Mouse (Mus musculus) lung, adult 2 months (tissue): ENCODE data around the gene Lmbrd1. TPM values are rescaled to one million over a fixed set of nuclear protein-coding genes. Genes with fewer than 3 reads are reported as not detected.

Experiments
- DNase-seq: peaks from one replicate; pipeline ENCODE4 v3.0.0; 2022
- H3K4me1 ChIP-seq: fragments of 200-500 bp; 2 replicates; pipeline ENCODE4 v1.6.1; 2011; ENCODE audit warnings: low read length; ENCODE audit not compliant: control insufficient read depth, insufficient read depth
- H3K4me3 ChIP-seq: fragments of 200-500 bp; replicated peaks from 2 replicates; pipeline ENCODE3; 2011; ENCODE audit warnings: low read depth, mild to moderate bottlenecking, control low read depth, low read length; ENCODE audit errors: extremely low read depth
- CTCF ChIP-seq: fragments of 200-500 bp; IDR thresholded peaks from 2 replicates; pipeline ENCODE4 v1.5.1; 2011; ENCODE audit warnings: mild to moderate bottlenecking, low read length, control low read depth; ENCODE audit not compliant: insufficient read depth
- POLR2A ChIP-seq: fragments of 200-500 bp; IDR thresholded peaks from 2 replicates; pipeline ENCODE4 v1.6.1; 2011; ENCODE audit warnings: low read depth, mild to moderate bottlenecking, control low read depth, low read length, borderline replicate concordance; ENCODE audit errors: extremely low read depth
- WGBS: fragments of 180-500 bp; shearing (Covaris S2); methylation state at CpG from one replicate; pipeline ENCODE4 v1.1.7; 2018; 5-methylcytosine and 5-hydroxymethylcytosine counted together
- polyA plus RNA-seq: library from polyadenylated mRNA; depleted of rRNA; stranded (reverse); fragments of >200 nt; gene quantifications from 2 replicates; pipeline ENCODE4 v1.2.3, GENCODE M21; 2012

Lmbrd1 gene
- polyA plus RNA-seq, 1 experiment, result 34.1 TPM

DNA sequence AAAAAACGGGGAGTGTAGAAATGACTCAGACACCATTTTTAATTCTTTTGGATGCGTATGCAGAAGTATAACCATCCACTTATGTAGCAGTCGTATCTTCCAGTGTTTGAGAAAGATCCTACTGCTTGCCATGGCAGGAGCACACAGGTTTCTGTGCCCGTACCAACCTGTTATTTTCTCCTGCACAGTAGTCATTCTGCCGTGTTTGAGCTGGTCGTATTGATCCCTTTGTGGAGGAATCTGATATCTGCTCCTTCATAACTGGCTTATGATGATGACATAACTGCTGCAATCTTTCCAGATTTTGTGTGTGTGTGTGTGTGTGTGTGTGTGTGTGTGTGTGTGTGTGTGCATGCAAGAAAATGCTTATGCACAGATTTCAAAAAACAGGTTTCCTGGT, 25.4 kb downstream of the Lmbrd1 start:
- DNase-seq, result no peak
- H3K4me1 ChIP-seq, result peaks cover 13% of the 10 kb centered on the region
- no peak overlapping the region for H3K4me3 ChIP-seq
- 71% methylated on average over 6 of the region's 6 CpGs for WGBS
- TF ChIP-seq POLR2A, result no peak
- no peak for TF ChIP-seq CTCF

GRCm38 (mm10) chr1:24716301-24716700, 37.9 kb downstream of the Lmbrd1 start:
- DNase-seq, result no peak
- 97% methylated on average over 4 of the region's 4 CpGs for WGBS

GRCm38 (mm10) chr1:24719621-24720020, 41.2 kb downstream of the Lmbrd1 start:
- 51% methylated on average over 3 of the region's 3 CpGs for WGBS
- DNase-seq, result no peak
- TF ChIP-seq CTCF (no peak), POLR2A (no peak)
- H3K4me3 ChIP-seq, result no peak overlapping the region
- no peaks in the 10 kb centered on the region for H3K4me1 ChIP-seq

More at GRCm38 (mm10) chr1:24716301-24716700, 37.9 kb downstream of the Lmbrd1 start:
- TF ChIP-seq CTCF (no peak), POLR2A (no peak)
- Histone ChIP-seq H3K4me3 (no peak overlapping the region), H3K4me1 (no peaks in the 10 kb centered on the region)

DNA sequence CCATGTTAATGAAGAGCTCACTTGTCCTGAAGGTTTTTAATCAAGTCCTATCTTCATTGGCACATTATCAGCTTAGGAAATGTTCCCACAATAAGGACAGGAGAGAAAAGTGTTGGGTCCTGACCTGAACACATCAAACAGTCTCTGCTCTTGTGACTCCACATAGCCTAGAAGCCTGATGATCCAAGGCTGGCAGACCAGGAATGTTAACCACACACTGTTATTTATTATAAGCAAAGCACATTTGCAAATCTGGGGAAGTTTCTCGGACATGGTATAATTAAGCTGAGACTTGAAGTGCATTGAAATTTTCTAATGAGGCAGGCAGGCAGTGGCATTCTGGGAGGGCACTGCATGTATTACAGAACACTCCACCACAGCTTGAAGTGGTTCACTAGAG, 41.8 kb downstream of the Lmbrd1 start:
- Histone ChIP-seq H3K4me1 (no peaks in the 10 kb centered on the region), H3K4me3 (no peak overlapping the region)
- no peak for DNase-seq
- WGBS, result 65% methylated on average over 1 of the region's 1 CpGs
- TF ChIP-seq CTCF, result no peak
- no peak for TF ChIP-seq POLR2A

- no peak for TF ChIP-seq POLR2A
- TF ChIP-seq CTCF, result no peak
- DNase-seq, result no peak
- Histone ChIP-seq H3K4me3 (no peak overlapping the region), H3K4me1 (no peaks in the 10 kb centered on the region)
- 96% methylated on average over 11 of the region's 11 CpGs for WGBS
Measured at GRCm38 (mm10) chr1:24729784-24730183, 51.4 kb downstream of the Lmbrd1 start.

GRCm38 (mm10) chr1:24732286-24732685, 53.9 kb downstream of the Lmbrd1 start:
- no peak for DNase-seq
- WGBS, result 81% methylated on average over 3 of the region's 3 CpGs
- H3K4me3 ChIP-seq, result no peak overlapping the region
- TF ChIP-seq POLR2A, result no peak
- no peak for TF ChIP-seq CTCF
- H3K4me1 ChIP-seq, result no peaks in the 10 kb centered on the region

GRCm38 (mm10) chr1:24734866-24735265, 56.4 kb downstream of the Lmbrd1 start:
- TF ChIP-seq CTCF (no peak), POLR2A (no peak)
- WGBS, result 63% methylated on average over 5 of the region's 5 CpGs
- no peak overlapping the region for H3K4me3 ChIP-seq
- DNase-seq, result no peak
- H3K4me1 ChIP-seq, result no peaks in the 10 kb centered on the region

GRCm38 (mm10) chr1:24740903-24741302, 62.5 kb downstream of the Lmbrd1 start:
- H3K4me3 ChIP-seq, result no peak overlapping the region
- H3K4me1 ChIP-seq, result peaks cover 3% of the 10 kb centered on the region
- 86% methylated on average over 3 of the region's 3 CpGs for WGBS
- DNase-seq, result no peak
- TF ChIP-seq CTCF (no peak), POLR2A (no peak)

GRCm38 (mm10) chr1:24741552-24741951, 63.1 kb downstream of the Lmbrd1 start:
- WGBS, result 48% methylated on average over 3 of the region's 3 CpGs
- Histone ChIP-seq H3K4me3 (no peak overlapping the region), H3K4me1 (peaks cover 3% of the 10 kb centered on the region)
- no peak for TF ChIP-seq POLR2A
- no peak for TF ChIP-seq CTCF
- no peak for DNase-seq

- TF ChIP-seq CTCF (no peak), POLR2A (no peak)
- Histone ChIP-seq H3K4me3 (no peak overlapping the region), H3K4me1 (peaks cover 3% of the 10 kb centered on the region)
- DNase-seq, result no peak
- WGBS, result 67% methylated on average over 9 of the region's 9 CpGs
Measured at GRCm38 (mm10) chr1:24743191-24743924, 64.9 kb downstream of the Lmbrd1 start.

DNA sequence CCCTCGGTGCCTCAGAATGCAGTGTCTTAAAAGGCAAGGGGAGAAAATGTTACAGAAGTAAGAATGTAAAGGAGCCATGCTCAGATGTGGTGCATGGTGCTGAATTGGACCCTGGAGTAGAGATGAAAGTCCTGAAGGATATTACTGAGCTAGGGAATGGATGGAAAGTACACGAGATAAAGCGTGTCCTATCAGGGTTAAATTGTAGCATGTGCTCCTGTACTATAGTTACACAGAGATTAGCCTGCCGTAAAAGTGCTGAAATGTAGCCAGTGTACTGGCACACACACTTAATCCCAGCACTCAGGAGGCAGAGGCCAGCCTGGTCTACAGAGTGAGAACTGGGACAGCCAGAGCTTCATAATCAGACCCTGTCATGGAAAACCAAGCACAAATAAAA, 74.3 kb downstream of the Lmbrd1 start:
- Histone ChIP-seq H3K4me1 (no peaks in the 10 kb centered on the region), H3K4me3 (no peak overlapping the region)
- DNase-seq, result no peak
- TF ChIP-seq POLR2A (no peak), CTCF (no peak)
- WGBS, result 92% methylated on average over 4 of the region's 4 CpGs
